Mouse (Mus musculus): ENCODE results near the gene Kcnk2. TPM values are rescaled to one million over a fixed set of nuclear protein-coding genes. Genes with fewer than 3 reads are reported as not detected.

Kcnk2 gene
- total RNA-seq, 2 experiments from 2014 or later, result 71.0 to 81.6 TPM

DNA sequence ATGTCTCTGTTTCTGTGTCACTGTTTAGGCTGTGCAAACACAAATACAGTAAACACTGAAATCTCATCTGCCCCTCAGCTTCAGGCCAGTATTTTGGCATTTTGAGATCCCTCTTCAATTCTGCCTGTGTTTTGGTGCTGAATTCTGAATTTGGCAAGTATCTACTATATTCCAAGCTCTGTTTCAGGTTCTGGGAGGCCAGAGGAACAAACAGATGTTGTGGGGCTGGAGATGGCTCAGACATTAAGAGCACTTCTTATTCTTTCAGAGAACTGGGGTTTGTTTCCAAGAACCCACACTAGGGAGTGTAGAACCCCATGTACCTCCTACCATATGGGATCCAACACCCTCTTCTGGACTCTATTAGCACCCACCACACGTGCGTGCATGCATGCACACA, 237.8 kb downstream of the Kcnk2 start:
- intact Hi-C loops (cut with DNase I), result no loop called here
- DNase-seq (ENCODE audit: extremely low spot score in 1 of 2, low spot score in 2 of 2), result no peak

Small RNA genes within 50 kb of the gene (microRNA-seq; reads per million reads assigned to microRNA genes)
- gene Gm24092, result not detected

All from left cerebral cortex, postnatal 10 days (tissue).